Mouse (Mus musculus): ENCODE measurements around the gene Tmem8.

- TF ChIP-seq GATA1 (IDR thresholded peaks at IDR 0.05; ENCODE audit: borderline replicate concordance, low read length) (no peak), FLI1 (IDR thresholded peaks at IDR 0.05; ENCODE audit: low read length) (no peak)
Measured at GRCm38 (mm10) chr17:26114061-26114460, 962 bp downstream of the Tmem8 start.
